Mouse (Mus musculus) liver, embryonic 14.5 days (tissue): ENCODE measurements around the gene Rbm38. TPM values are rescaled to one million over a fixed set of nuclear protein-coding genes. Genes with fewer than 3 reads are reported as not detected.

Experiments
- ATAC-seq: fragments of 200-750 bp; cut with Nextera tagmentation; 2 replicates; pipeline ENCODE4 v1.8.0; 2017; ENCODE audit warnings: moderate number of reproducible peaks, mild to moderate bottlenecking, moderate library complexity; ENCODE audit not compliant: insufficient read depth
- DNase-seq, 3 experiments: peaks; one replicate each; pipeline ENCODE4 v3.0.0-alpha.2; 2012 to 2013; ENCODE audit warnings: low read depth in 3 of 3, low spot score in 3 of 3
- H3K27ac ChIP-seq: fragments of 300-500 bp; sonication (generic); 2 replicates; pipeline ENCODE4 v1.5.1; 2014; ENCODE audit warnings: moderate library complexity, mild to moderate bottlenecking, control low read depth, inconsistent platforms
- H3K27me3 ChIP-seq: fragments of 300-500 bp; sonication (generic); 2 replicates; pipeline ENCODE4 v1.6.1; 2014; ENCODE audit warnings: mild to moderate bottlenecking, low read length, moderate library complexity; ENCODE audit not compliant: control insufficient read depth, insufficient read depth
- H3K36me3 ChIP-seq: fragments of 300-500 bp; sonication (generic); replicated peaks from 2 replicates; pipeline ENCODE4 v1.6.1; 2014; ENCODE audit warnings: low read depth; ENCODE audit not compliant: control insufficient read depth, insufficient read depth
- H3K4me1 ChIP-seq, 2 experiments: fragments of 200-500 bp in 1 of 2; fragments of 300-500 bp in 1 of 2; sonication (generic) in 1 of 2; replicated peaks; 2 replicates each; pipeline ENCODE4 v1.6.1; 2012 to 2014; ENCODE audit warnings: antibody characterized with exemption in 1 of 2, inconsistent platforms in 1 of 2, low read length in 1 of 2; ENCODE audit not compliant: control insufficient read depth in 2 of 2, insufficient read depth in 2 of 2
- H3K4me2 ChIP-seq: fragments of 300-500 bp; sonication (generic); 2 replicates; pipeline ENCODE4 v1.6.1; 2014; ENCODE audit warnings: low read depth, mild to moderate bottlenecking, control low read depth, moderate library complexity
- H3K4me3 ChIP-seq, 2 experiments: fragments of 200-500 bp in 1 of 2; fragments of 300-500 bp in 1 of 2; sonication (generic) in 1 of 2; 2 replicates each; pipeline ENCODE4 v1.5.1; 2012 to 2014; ENCODE audit warnings: low read depth in 2 of 2, low read length in 2 of 2, mild to moderate bottlenecking in 2 of 2, control low read depth in 1 of 2, inconsistent platforms in 1 of 2, moderate library complexity in 1 of 2; ENCODE audit not compliant: insufficient read depth in 1 of 2
- H3K9ac ChIP-seq: fragments of 300-500 bp; sonication (generic); replicated peaks from 2 replicates; pipeline ENCODE4 v1.6.1; 2014; ENCODE audit warnings: mild to moderate bottlenecking, control low read depth, moderate library complexity
- H3K9me3 ChIP-seq: fragments of 300-500 bp; sonication (generic); 2 replicates; pipeline ENCODE4 v1.6.1; 2016; ENCODE audit warnings: low read length, mixed read lengths; ENCODE audit not compliant: control insufficient read depth
- CTCF ChIP-seq: IDR thresholded peaks from 2 replicates; pipeline ENCODE4 v1.5.1; 2016; ENCODE audit warnings: antibody characterized with exemption, low read depth, control low read depth
- EP300 ChIP-seq: IDR thresholded peaks from 2 replicates; pipeline ENCODE4 v1.6.1; 2016; ENCODE audit warnings: antibody characterized with exemption, low read depth
- WGBS: fragments of 180-500 bp; shearing (Covaris S2); extraction: QIAGEN DNeasy Blood & Tissue Kit; methylation state at CpG from one replicate; pipeline ENCODE4 v1.1.7; 2014; ENCODE audit not compliant: insufficient replicate concordance; 5-methylcytosine and 5-hydroxymethylcytosine counted together
- polyA plus RNA-seq, 2 experiments: library from polyadenylated mRNA; depleted of rRNA in 1 of 2; stranded (reverse) in 1 of 2; unstranded in 1 of 2; fragments of >200 nt; fragmentation: Nextera tagmentation in 1 of 2; extraction: Ambion mirVana in 1 of 2; gene quantifications; 2 replicates each; pipeline versions ENCODE4 v1.2.1 to v1.2.3; 2012 to 2014

Rbm38 gene
- polyA plus RNA-seq, 2 experiments: 270 to 274 TPM

DNA sequence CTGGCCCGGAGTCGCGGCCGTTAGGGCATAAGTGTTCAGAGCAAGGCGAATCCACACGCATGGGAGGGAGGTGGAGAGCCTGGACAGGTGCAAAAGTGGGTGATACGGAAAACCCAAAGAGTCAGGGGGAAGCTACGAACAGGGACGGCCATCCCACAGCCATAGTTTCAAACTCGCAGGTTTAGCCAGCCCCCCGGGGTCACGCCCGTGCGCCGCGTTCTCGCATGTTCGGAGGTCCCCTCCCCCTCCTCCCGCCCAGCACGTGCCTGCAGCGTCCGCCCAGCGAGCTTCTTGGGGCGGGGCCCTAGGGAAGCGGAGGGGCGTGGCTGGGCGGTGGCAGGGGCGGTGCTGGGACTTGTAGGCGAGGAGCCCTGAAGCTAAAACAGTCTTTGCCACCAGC is 508 bp upstream of the Rbm38 start:
- H3K4me1 ChIP-seq: peaks cover 46 to 48% of the 10 kb centered on the region in 2 experiments
- H3K9me3 ChIP-seq: no peaks in the 10 kb centered on the region
- peak; percentile 82 to 85 (median 84) for DNase-seq
- WGBS: under 1% methylated on average over 28 of the region's 29 CpGs
- peak; percentile 74 for ATAC-seq
- H3K36me3 ChIP-seq: peaks cover 30% of the 10 kb centered on the region
- peak overlapping the region; percentile 52 to 57 for H3K4me3 ChIP-seq
- no peaks in the 10 kb centered on the region for H3K27me3 ChIP-seq
- peak overlapping the region; percentile 56 for H3K9ac ChIP-seq
- H3K27ac ChIP-seq: peak overlapping the region; percentile 25
- peak overlapping the region; percentile 96 for H3K4me2 ChIP-seq
- no peak for TF ChIP-seq CTCF
- TF ChIP-seq EP300: peak; percentile 13; the same call in 1 of the 2 replicates

DNA sequence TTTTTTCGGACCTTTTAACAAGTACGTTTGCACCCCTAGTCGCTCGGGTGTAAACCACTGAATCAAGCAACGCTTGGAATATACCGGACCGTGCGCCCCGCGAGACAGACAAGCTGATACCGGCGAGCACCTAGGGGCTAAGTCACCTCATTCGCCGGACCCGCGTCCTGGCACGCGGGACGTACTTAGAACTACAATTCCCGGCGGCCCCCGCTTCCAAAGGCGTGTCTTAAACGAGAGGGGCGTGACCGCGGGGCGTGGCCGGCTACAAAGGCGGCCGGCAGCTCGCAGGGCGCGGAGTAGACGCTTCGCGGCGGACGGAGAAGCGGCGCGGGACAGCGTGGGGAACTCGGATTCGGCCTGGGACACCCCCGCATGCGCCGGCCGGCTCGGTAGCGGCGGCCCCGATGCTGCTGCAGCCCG is 1.3 kb downstream of the Rbm38 start:
- TF ChIP-seq CTCF (no peak), EP300 (peak; percentile 37; the same call in 1 of the 2 replicates)
- peak; percentile 73 for ATAC-seq
- peak overlapping the region; percentile 88 to 99 for H3K4me3 ChIP-seq
- under 1% methylated on average over 54 of the region's 54 CpGs for WGBS
- peaks cover 60 to 65% of the 10 kb centered on the region in 2 experiments for H3K4me1 ChIP-seq
- no peaks in the 10 kb centered on the region for H3K27me3 ChIP-seq
- no peaks in the 10 kb centered on the region for H3K9me3 ChIP-seq
- H3K4me2 ChIP-seq: peak overlapping the region; percentile 77
- peak overlapping the region; percentile 80 for H3K27ac ChIP-seq
- H3K9ac ChIP-seq: peak overlapping the region; percentile 83
- DNase-seq: peak; percentile 86 to 90 (median 90)
- peaks cover 42% of the 10 kb centered on the region for H3K36me3 ChIP-seq

DNA sequence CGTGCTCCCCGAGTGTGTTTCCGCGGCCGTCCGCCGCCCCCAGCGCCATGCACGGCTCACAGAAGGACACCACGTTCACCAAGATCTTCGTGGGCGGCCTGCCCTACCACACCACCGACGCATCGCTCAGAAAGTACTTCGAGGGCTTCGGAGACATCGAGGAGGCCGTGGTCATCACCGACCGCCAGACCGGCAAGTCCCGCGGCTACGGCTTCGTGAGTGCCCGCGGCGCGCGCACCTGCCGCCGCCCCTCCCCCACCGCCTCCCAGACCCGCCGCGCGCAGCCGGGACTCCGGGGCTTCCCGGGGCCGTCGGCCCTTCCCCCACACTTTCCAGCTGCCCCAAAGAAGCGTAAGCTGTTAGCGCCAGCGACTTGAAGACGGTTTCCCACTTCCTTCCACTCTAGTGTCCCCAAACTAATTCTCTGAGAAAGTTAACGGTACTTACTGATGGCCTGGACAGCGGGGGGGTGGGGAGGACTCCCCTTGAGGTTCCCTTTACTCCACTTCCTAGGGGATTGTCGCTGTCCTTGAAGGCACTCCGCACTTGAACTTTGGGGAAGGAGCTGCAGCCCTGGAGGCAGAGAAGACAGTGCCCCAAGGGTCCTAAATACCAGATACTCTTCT is 1.9 kb downstream of the Rbm38 start:
- Histone ChIP-seq H3K9me3 (no peaks in the 10 kb centered on the region), H3K4me1 (peaks cover 66 to 70% of the 10 kb centered on the region in 2 experiments), H3K36me3 (peaks cover 47% of the 10 kb centered on the region), H3K9ac (peak overlapping the region; percentile 83), H3K4me3 (peak overlapping the region; percentile 88 to 99), H3K27me3 (no peaks in the 10 kb centered on the region), H3K4me2 (peak overlapping the region; percentile 77), H3K27ac (peak overlapping the region; percentile 80)
- TF ChIP-seq CTCF (no peak), EP300 (no peak)
- ATAC-seq (peak; percentile 50), DNase-seq (no peak)
- WGBS: under 1% methylated on average over 51 of the region's 51 CpGs

DNA sequence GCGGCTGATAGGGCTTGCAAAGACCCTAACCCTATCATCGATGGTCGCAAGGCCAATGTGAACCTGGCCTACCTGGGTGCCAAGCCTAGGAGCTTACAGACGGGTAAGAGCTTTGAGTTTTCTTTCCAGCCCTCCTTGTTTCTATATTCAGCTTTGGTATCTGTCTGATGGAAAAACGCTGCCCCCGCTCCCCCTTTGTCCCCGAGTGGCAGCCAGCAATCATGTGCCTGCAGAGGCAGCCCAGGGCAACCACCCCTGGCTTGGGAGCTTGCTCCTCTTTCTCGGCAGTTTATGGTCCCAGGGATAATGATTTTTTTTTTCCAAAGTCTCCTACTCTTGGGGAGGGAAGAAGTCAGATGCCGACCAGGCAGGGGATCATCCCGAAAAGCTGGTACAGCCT is 2.5 kb downstream of the Rbm38 start:
- Histone ChIP-seq H3K9ac (peak overlapping the region; percentile 83), H3K4me2 (peak overlapping the region; percentile 77), H3K9me3 (no peaks in the 10 kb centered on the region), H3K27me3 (no peaks in the 10 kb centered on the region), H3K4me3 (peak overlapping the region; percentile 88 to 99), H3K4me1 (peaks cover 68 to 73% of the 10 kb centered on the region in 2 experiments), H3K27ac (peak overlapping the region; percentile 80), H3K36me3 (peaks cover 54% of the 10 kb centered on the region)
- no peak for DNase-seq
- no peak for TF ChIP-seq CTCF
- TF ChIP-seq EP300: no peak
- WGBS: 8% methylated on average over 10 of the region's 10 CpGs
- ATAC-seq: no peak

DNA sequence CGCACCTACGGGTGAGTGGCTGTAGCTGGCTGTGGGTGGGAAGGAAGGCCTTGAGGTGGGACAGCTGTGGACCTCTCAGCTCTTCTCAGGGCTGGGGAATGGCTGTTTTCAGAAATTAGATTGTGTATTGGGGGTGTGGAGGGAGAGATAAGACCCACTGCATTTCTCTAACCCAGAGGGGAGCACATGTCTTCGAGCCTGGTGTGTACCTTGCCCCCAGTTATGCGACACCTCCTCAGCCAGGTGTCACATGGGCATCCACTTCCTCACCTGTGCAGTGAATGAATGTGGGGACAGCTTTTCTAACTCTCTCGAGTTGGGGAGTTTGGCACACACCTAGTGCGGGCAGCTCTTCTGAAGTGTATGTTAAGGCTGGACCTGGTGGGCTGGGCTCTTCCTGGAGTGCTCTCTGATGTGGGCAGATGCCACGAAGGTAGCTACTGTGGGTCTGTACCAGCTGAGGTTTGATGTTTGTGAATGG is 3.1 kb downstream of the Rbm38 start:
- peak overlapping the region; percentile 88 to 99 for H3K4me3 ChIP-seq
- 12% methylated on average over 7 of the region's 7 CpGs for WGBS
- peak; percentile 11; the same call in 1 of the 2 replicates for TF ChIP-seq EP300
- TF ChIP-seq CTCF: no peak
- ATAC-seq: peak; percentile 7; the same call in 1 of the 2 replicates
- H3K4me2 ChIP-seq: peak overlapping the region; percentile 77
- H3K4me1 ChIP-seq: peaks cover 68 to 71% of the 10 kb centered on the region in 2 experiments
- peaks cover 60% of the 10 kb centered on the region for H3K36me3 ChIP-seq
- DNase-seq: no peak
- peak overlapping the region; percentile 80 for H3K27ac ChIP-seq
- peak overlapping the region; percentile 83 for H3K9ac ChIP-seq
- no peaks in the 10 kb centered on the region for H3K27me3 ChIP-seq
- H3K9me3 ChIP-seq: no peaks in the 10 kb centered on the region
